Mouse (Mus musculus) embryonic facial prominence, embryonic 11.5 days (tissue): Measurements from ENCODE around the gene Slc12a7. TPM values are rescaled to one million over a fixed set of nuclear protein-coding genes. Genes with fewer than 3 reads are reported as not detected.

Experiments used
- ATAC-seq: fragments of 200-750 bp; cut with Nextera tagmentation; replicated peaks from 2 replicates; pipeline ENCODE4 v1.8.0; 2017; ENCODE audit warnings: low read depth; ENCODE audit not compliant: insufficient number of reproducible peaks, low FRiP score, low TSS enrichment
- DNase-seq: peaks from one replicate; pipeline ENCODE4 v3.0.0-alpha.2; 2015; ENCODE audit warnings: low spot score
- H3K27ac ChIP-seq: fragments of 300-500 bp; sonication (generic); replicated peaks from 2 replicates; pipeline ENCODE4 v1.5.1; 2014; ENCODE audit warnings: mild to moderate bottlenecking, low read depth, low read length, control low read depth
- H3K27me3 ChIP-seq: fragments of 300-500 bp; sonication (generic); 2 replicates; pipeline ENCODE4 v1.6.1; 2014; ENCODE audit warnings: mild to moderate bottlenecking, low read length, moderate library complexity, mixed read lengths; ENCODE audit not compliant: control insufficient read depth, insufficient read depth
- H3K36me3 ChIP-seq: fragments of 300-500 bp; sonication (generic); replicated peaks from 2 replicates; pipeline ENCODE4 v1.6.1; 2014; ENCODE audit warnings: low read depth, mild to moderate bottlenecking, low read length, moderate library complexity, mixed read lengths; ENCODE audit not compliant: control insufficient read depth, insufficient read depth
- H3K4me1 ChIP-seq: fragments of 300-500 bp; sonication (generic); 2 replicates; pipeline ENCODE4 v1.6.1; 2014; ENCODE audit warnings: low read length, mixed read lengths; ENCODE audit not compliant: control insufficient read depth, insufficient read depth
- H3K4me2 ChIP-seq: fragments of 300-500 bp; sonication (generic); 2 replicates; pipeline ENCODE4 v1.6.1; 2014; ENCODE audit warnings: low read depth, mild to moderate bottlenecking, control low read depth, low read length, moderate library complexity
- H3K4me3 ChIP-seq: fragments of 300-500 bp; sonication (generic); 2 replicates; pipeline ENCODE4 v1.5.1; 2014; ENCODE audit warnings: low read depth, low read length, control low read depth
- H3K9ac ChIP-seq: fragments of 300-500 bp; sonication (generic); replicated peaks from 2 replicates; pipeline ENCODE4 v1.6.1; 2014; ENCODE audit warnings: mild to moderate bottlenecking, control low read depth, low read length
- H3K9me3 ChIP-seq: fragments of 300-500 bp; sonication (generic); replicated peaks from 2 replicates; pipeline ENCODE4 v1.6.1; 2016; ENCODE audit warnings: mild to moderate bottlenecking, low read length, inconsistent platforms, mixed read lengths; ENCODE audit not compliant: control insufficient read depth
- WGBS: fragments of 180-500 bp; shearing (Covaris S2); extraction: QIAGEN DNeasy Blood & Tissue Kit; methylation state at CpG from one replicate; pipeline ENCODE4 v1.1.7; 2014; 5-methylcytosine and 5-hydroxymethylcytosine counted together
- polyA plus RNA-seq: library from polyadenylated mRNA; unstranded; fragments of >200 nt; fragmentation: Nextera tagmentation; extraction: Ambion mirVana; gene quantifications from 2 replicates; pipeline ENCODE4 v1.2.1, GENCODE M21; 2014

The Slc12a7 gene
- 39.6 TPM in 2 replicates for polyA plus RNA-seq

DNA sequence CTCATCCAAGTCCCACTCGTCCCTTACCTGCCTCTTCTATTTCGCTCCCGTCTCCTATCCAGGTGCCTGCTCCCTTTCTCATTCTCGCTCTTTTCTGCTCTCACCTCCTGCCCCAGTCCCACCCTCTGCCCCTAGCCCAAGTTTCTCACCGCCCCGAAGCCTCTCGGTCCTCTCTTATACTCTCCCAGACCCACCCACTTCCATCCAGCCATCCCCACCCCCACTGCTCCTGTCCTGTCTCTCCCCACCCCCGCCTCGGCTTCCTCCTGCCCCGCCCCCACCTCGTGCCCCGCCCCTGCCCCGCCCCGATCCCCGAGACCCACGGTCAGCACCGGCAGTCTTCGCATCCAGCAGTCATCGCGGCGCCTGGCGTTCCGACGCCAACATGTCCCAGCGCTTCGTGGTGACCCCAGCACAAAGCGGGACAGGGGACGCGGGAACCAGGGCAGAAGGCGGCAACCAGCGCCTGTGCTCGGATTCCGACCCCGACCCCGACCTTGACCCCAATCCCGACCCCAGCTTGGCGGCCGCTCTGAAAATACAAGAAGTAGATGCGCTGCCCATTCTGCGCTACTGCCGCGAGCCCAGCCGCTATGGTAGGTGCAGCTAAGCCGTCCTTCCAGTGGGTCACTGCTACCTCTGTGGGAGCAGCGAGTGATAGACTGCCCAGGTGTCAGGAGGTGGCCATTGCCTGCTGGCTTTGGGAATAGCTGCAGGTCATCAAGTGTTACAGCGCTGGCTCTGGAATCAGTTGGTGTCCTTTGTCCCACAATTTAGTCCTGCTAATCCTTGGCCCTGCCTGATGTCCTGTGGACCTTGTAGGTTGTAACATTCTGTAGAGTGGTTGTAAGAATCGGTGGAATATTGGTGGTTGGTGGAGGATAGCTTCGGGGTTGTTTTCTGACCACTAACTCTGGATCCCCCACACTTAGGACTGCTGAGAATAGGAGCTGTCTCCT lies at the start of gene Slc12a7:
Gene Slc12a7, plus strand, starts transcription at position 353 of the 959 bp plus-strand sequence.
- peak; percentile 56; the same call in 1 of the 2 replicates for ATAC-seq
- Histone ChIP-seq H3K4me3 (peak within 1 kb of the TSS; percentile 29), H3K9me3 (no peaks in the 10 kb centered on the region), H3K4me1 (no peaks in the 10 kb centered on the region), H3K27me3 (peaks cover 2% of the 10 kb centered on the region; the same call in 1 of the 2 replicates), H3K9ac (peak within 1 kb of the TSS; percentile 44; the same call in 1 of the 2 replicates), H3K36me3 (no peaks in the 10 kb centered on the region), H3K4me2 (peak within 1 kb of the TSS; percentile 64), H3K27ac (no peak within 1 kb of the TSS)
- DNase-seq, result peak; percentile 60
- WGBS, result 3% methylated on average over 43 of the region's 48 CpGs

DNA sequence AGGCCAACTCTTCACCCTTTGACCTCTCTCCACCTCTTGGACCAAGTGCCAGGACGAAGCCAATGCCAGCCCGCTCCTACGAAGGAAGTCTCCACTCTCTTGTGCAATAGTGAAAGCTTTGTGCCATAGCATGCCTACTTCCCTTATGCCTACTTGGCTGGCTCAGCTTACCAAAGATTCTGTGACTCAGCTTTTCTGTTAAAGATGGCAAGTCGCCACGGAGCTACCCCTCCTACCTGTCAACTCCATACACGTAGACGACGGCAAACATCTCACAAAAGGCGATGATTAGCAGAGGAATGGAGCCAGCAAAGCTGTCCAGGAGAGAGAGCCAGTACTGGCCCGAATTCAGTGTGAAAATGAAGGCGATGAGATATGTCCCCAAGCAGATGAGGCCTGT lies 49.2 kb upstream of the Slc12a7 start:
- Histone ChIP-seq H3K9me3 (no peaks in the 10 kb centered on the region), H3K36me3 (no peaks in the 10 kb centered on the region), H3K4me2 (no peak overlapping the region), H3K9ac (no peak overlapping the region), H3K4me1 (no peaks in the 10 kb centered on the region), H3K27me3 (no peaks in the 10 kb centered on the region), H3K4me3 (no peak overlapping the region), H3K27ac (no peak overlapping the region)
- 91% methylated on average over 11 of the region's 11 CpGs for WGBS
- no peak for ATAC-seq
- DNase-seq, result no peak

DNA sequence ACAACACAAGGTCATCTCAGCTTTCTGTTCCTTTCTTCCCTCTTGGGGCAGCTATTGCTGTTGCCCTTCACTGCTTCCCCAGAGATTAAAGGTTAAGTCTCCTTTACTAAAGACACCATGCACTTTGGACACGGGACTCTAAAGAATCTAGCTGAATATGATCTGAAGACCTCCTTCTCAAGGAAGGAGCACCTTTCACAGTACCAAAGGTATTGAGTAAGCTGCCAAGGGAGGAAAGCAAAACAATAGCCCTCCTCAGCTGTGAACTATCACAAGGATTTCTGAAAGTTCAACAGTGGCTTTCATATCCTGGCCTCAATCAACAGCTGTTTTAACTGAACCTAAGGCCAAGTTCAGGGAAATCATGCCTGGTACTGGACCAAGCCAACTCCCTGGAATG lies 48.5 kb upstream of the Slc12a7 start:
- Histone ChIP-seq H3K4me3 (no peak overlapping the region), H3K9ac (no peak overlapping the region), H3K27ac (no peak overlapping the region), H3K4me2 (no peak overlapping the region), H3K9me3 (no peaks in the 10 kb centered on the region), H3K4me1 (no peaks in the 10 kb centered on the region), H3K27me3 (no peaks in the 10 kb centered on the region), H3K36me3 (no peaks in the 10 kb centered on the region)
- DNase-seq (no peak), ATAC-seq (no peak)
- WGBS, result 88% methylated on average over 1 of the region's 1 CpGs

DNA sequence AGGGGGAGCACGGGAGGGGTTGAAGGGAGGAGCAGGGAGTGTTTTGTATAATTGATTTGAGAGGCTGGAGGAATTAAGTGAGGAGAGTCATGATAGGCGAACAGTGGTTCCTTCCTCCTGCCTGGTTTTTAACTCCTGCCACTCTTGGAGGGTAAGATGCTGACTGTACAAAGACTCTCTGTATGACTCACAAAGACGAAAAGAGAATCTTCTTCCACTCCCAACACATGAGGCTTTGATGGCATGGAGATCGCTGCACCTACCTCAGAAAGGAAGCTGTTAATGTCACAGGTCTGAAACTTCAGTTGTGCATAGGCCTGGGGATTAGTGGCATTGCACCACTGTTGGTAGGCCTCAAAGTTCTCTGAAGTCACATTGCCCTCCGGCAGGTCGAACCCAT lies 47.4 kb upstream of the Slc12a7 start:
- no peak for DNase-seq
- 77% methylated on average over 6 of the region's 6 CpGs for WGBS
- H3K27me3 ChIP-seq, result no peaks in the 10 kb centered on the region
- H3K9ac ChIP-seq, result no peak overlapping the region
- H3K36me3 ChIP-seq, result no peaks in the 10 kb centered on the region
- H3K4me2 ChIP-seq, result no peak overlapping the region
- no peaks in the 10 kb centered on the region for H3K9me3 ChIP-seq
- ATAC-seq, result no peak
- H3K4me1 ChIP-seq, result no peaks in the 10 kb centered on the region
- H3K27ac ChIP-seq, result no peak overlapping the region
- no peak overlapping the region for H3K4me3 ChIP-seq

DNA sequence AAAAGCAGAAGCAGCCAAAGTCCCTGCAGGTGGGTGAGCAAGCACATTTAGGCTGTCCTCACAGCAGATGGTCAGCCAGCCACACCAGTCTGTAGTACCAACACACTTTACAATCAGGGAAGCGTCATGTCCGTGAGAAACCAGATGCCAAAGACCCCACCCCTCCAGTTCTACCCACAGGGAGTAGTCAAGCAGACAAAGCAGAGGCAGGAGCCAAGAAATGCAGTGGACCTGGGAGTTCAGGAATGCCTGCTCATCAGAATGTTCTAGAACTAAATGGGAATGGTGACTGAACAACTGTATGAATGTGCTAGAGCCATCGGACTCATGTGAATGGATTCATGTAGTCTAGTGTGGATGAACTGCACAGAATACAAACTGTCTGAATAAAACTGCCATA lies 45.3 kb upstream of the Slc12a7 start:
- H3K4me2 ChIP-seq, result no peak overlapping the region
- H3K4me3 ChIP-seq, result no peak overlapping the region
- H3K27ac ChIP-seq, result no peak overlapping the region
- no peak for ATAC-seq
- no peaks in the 10 kb centered on the region for H3K27me3 ChIP-seq
- H3K4me1 ChIP-seq, result no peaks in the 10 kb centered on the region
- H3K9ac ChIP-seq, result no peak overlapping the region
- 68% methylated on average over 3 of the region's 3 CpGs for WGBS
- no peak for DNase-seq
- H3K36me3 ChIP-seq, result no peaks in the 10 kb centered on the region
- H3K9me3 ChIP-seq, result no peaks in the 10 kb centered on the region

DNA sequence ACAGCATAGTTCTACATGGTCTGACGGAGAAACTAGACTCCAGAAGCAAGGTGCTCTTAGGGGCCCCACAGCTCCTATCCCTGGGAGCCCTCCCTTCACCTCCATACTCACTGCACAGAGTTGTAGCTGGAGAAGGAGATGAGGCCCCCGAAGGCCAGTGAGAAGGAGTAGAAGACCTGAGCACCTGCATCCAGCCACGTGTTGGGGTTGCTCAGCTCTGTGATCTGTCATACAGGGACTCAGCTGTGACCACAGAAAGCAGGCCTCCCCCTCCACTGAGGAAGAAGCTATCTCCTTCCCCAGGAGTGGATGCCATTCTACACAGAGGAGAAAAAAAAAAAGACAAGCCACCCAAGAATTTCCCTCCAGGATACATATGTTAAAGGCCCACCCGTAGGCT lies 44.0 kb upstream of the Slc12a7 start:
- Histone ChIP-seq H3K4me3 (no peak overlapping the region), H3K4me1 (no peaks in the 10 kb centered on the region), H3K27ac (no peak overlapping the region), H3K4me2 (no peak overlapping the region), H3K9ac (no peak overlapping the region), H3K27me3 (no peaks in the 10 kb centered on the region), H3K36me3 (no peaks in the 10 kb centered on the region), H3K9me3 (no peaks in the 10 kb centered on the region)
- DNase-seq (no peak), ATAC-seq (no peak)
- WGBS, result 77% methylated on average over 4 of the region's 4 CpGs

DNA sequence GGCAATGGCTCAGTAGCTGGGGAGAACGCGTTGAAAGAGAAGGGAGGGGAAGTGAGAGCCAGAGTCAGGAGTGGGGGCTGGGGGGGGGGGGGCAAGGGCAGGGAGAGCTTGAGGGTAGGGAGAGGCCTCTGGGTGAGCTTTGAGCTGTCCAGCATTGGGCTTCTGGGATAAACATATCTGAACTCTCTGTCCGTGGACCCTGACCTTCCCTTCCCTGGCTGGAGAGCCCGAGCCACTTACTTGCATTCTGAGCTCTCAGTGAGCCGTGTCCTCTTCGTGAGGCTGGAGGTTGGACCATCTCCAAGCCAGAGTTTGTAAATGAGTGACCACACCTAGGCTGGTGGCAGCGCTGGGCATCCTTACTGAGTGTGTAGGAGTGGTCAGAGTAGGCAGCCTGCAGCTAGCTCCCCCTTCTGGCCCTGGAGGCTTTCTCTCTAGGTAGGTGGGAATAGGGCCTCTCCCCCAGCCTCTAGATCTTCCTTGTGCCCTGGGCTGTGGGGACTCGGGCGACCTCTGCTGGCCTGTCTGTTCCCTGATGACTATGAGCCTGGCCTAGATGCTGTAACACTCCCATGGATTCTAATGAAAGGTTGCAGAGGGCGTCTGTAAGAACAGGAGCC lies 40.5 kb upstream of the Slc12a7 start:
- no peak overlapping the region for H3K4me2 ChIP-seq
- DNase-seq (peak; percentile 71), ATAC-seq (peak; percentile 91)
- no peak overlapping the region for H3K27ac ChIP-seq
- H3K4me3 ChIP-seq, result no peak overlapping the region
- H3K9ac ChIP-seq, result no peak overlapping the region
- H3K27me3 ChIP-seq, result no peaks in the 10 kb centered on the region
- H3K9me3 ChIP-seq, result no peaks in the 10 kb centered on the region
- 27% methylated on average over 10 of the region's 10 CpGs for WGBS
- H3K36me3 ChIP-seq, result no peaks in the 10 kb centered on the region
- no peaks in the 10 kb centered on the region for H3K4me1 ChIP-seq

DNA sequence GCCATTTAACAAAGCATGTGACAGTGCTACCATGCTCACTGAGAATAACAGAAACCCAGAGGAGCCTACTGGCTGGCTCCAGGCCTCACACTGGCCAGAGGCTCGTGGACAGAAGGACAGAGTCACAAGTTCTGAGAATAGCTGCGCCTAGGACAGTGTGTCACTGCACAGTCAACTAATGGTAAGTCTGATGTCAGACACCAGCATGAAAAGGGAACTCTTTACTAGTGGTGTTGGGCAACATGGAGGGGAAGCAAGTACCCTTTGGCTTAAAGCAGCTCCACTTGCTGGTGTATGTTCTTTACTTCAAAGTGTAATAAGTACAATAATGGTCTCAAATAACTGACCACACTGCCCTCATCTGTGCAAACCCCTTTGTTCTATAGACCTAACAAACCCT lies 39.6 kb upstream of the Slc12a7 start:
- Histone ChIP-seq H3K4me1 (no peaks in the 10 kb centered on the region), H3K4me3 (no peak overlapping the region), H3K4me2 (no peak overlapping the region), H3K9ac (no peak overlapping the region), H3K27ac (no peak overlapping the region), H3K27me3 (no peaks in the 10 kb centered on the region), H3K36me3 (no peaks in the 10 kb centered on the region), H3K9me3 (no peaks in the 10 kb centered on the region)
- WGBS, result 56% methylated on average over 2 of the region's 2 CpGs
- no peak for DNase-seq
- ATAC-seq, result no peak; the same call in 1 of the 2 replicates
